Mouse (Mus musculus) neural tube, embryonic 14.5 days (tissue): Measurements from ENCODE around the gene Tmem190. TPM values are rescaled to one million over a fixed set of nuclear protein-coding genes. Genes with fewer than 3 reads are reported as not detected.
"Not testable (repeated sequence)": the region's sequence is repeated elsewhere in the genome, so short reads cannot be mapped to it uniquely, and the experiment has no call there.

ENCODE experiments used
- ATAC-seq: fragments of 200-750 bp; cut with Nextera tagmentation; 2 replicates; pipeline ENCODE4 v1.8.0; 2017; ENCODE audit warnings: low read depth, mild to moderate bottlenecking, moderate TSS enrichment, moderate library complexity
- H3K27ac ChIP-seq: fragments of 300-500 bp; sonication (generic); 2 replicates; pipeline ENCODE4 v1.5.1; 2014; ENCODE audit warnings: low read depth, mild to moderate bottlenecking, control low read depth, low read length, moderate library complexity, mixed read lengths
- H3K27me3 ChIP-seq: fragments of 300-500 bp; sonication (generic); 2 replicates; pipeline ENCODE4 v1.6.1; 2014; ENCODE audit warnings: low read length; ENCODE audit not compliant: control insufficient read depth, insufficient read depth
- H3K36me3 ChIP-seq: fragments of 300-500 bp; sonication (generic); 2 replicates; pipeline ENCODE4 v1.6.1; 2014; ENCODE audit warnings: low read length, mixed read lengths; ENCODE audit not compliant: control insufficient read depth, insufficient read depth
- H3K4me1 ChIP-seq: fragments of 300-500 bp; sonication (generic); 2 replicates; pipeline ENCODE4 v1.6.1; 2014; ENCODE audit warnings: low read length; ENCODE audit not compliant: control insufficient read depth, insufficient read depth
- H3K4me2 ChIP-seq: fragments of 300-500 bp; sonication (generic); 2 replicates; pipeline ENCODE4 v1.6.1; 2014; ENCODE audit warnings: mild to moderate bottlenecking, low read depth, low read length, control low read depth
- H3K4me3 ChIP-seq: fragments of 300-500 bp; sonication (generic); 2 replicates; pipeline ENCODE4 v1.5.1; 2014; ENCODE audit warnings: low read depth, low read length, control low read depth, mixed read lengths
- H3K9ac ChIP-seq: fragments of 300-500 bp; sonication (generic); replicated peaks from 2 replicates; pipeline ENCODE4 v1.6.1; 2014; ENCODE audit warnings: low read depth, mild to moderate bottlenecking, control low read depth, low read length, mixed read lengths
- H3K9me3 ChIP-seq: fragments of 300-500 bp; sonication (generic); 2 replicates; pipeline ENCODE4 v1.6.1; 2016; ENCODE audit warnings: low read length; ENCODE audit not compliant: control insufficient read depth
- WGBS: fragments of 180-500 bp; shearing (Covaris S2); extraction: QIAGEN DNeasy Blood & Tissue Kit; methylation state at CpG from one replicate; pipeline ENCODE4 v1.1.7; 2014; 5-methylcytosine and 5-hydroxymethylcytosine counted together
- polyA plus RNA-seq: library from polyadenylated mRNA; unstranded; fragments of >200 nt; fragmentation: Nextera tagmentation; extraction: Ambion mirVana; gene quantifications from 2 replicates; pipeline ENCODE4 v1.2.1, GENCODE M21; 2014

Gene Tmem190
- polyA plus RNA-seq, 1 experiment from 2014 or later: 0.46 TPM

- Histone ChIP-seq H3K27me3 (peaks cover 8% of the 10 kb centered on the region), H3K9ac (no peak overlapping the region), H3K4me1 (no peaks in the 10 kb centered on the region), H3K9me3 (no peaks in the 10 kb centered on the region), H3K36me3 (no peaks in the 10 kb centered on the region), H3K27ac (no peak overlapping the region), H3K4me3 (no peak overlapping the region), H3K4me2 (no peak overlapping the region)
- ATAC-seq: no peak
- 81% methylated on average over 14 of the region's 14 CpGs for WGBS
These were observed 1.0 kb downstream of the Tmem190 start for GRCm38 (mm10) chr7:4783667-4784268.

GRCm38 (mm10) chr7:4788499-4789435 lies 6.0 kb downstream of the Tmem190 start:
- peak overlapping the region; percentile 84 for H3K4me2 ChIP-seq
- H3K9me3 ChIP-seq: no peaks in the 10 kb centered on the region
- H3K9ac ChIP-seq: peak overlapping the region; percentile 80
- peak; percentile 36 for ATAC-seq
- peak overlapping the region; percentile 54 for H3K4me3 ChIP-seq
- H3K4me1 ChIP-seq: peaks cover 7% of the 10 kb centered on the region
- H3K36me3 ChIP-seq: no peaks in the 10 kb centered on the region
- WGBS: 1% methylated on average over 64 of the region's 64 CpGs
- peak overlapping the region; percentile 55 for H3K27ac ChIP-seq
- H3K27me3 ChIP-seq: no peaks in the 10 kb centered on the region

DNA sequence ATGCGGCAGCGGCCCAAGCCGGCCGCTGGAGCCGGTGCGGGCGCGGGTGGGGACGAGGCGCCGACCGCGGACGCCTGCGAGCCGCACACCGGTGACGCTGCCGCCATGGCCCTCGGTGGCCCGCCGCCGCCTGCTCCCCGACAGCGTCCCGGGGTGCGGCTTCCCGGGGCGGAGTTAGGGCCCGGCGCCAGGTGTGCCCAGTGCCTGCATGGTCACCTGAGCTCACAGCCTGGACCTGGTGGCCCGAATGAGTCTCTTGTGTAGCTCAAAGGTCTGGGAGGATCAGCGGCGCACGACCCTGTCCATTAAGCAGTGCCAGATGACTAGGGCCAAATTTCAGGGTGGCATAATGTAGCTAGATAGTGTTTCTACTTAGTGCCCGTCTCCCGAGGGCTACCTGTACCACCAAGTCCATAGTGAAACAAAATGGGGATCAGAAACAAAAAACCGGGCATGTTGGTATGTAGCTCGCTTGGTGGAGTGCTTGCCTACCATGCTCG lies 6.7 kb downstream of the Tmem190 start, which contains the start of gene Tmem238:
TSS of gene Tmem238 (minus strand) at position 221 of the 500 bp plus-strand sequence.
- H3K4me1 ChIP-seq: peaks cover 12% of the 10 kb centered on the region
- H3K4me2 ChIP-seq: peak within 1 kb of the TSS; percentile 84
- H3K27ac ChIP-seq: peak within 1 kb of the TSS; percentile 55
- 10% methylated on average over 40 of the region's 40 CpGs for WGBS
- peak within 1 kb of the TSS; percentile 54 for H3K4me3 ChIP-seq
- H3K9ac ChIP-seq: peak within 1 kb of the TSS; percentile 80
- H3K9me3 ChIP-seq: no peaks in the 10 kb centered on the region
- 0 out of 2 replicates have a peak, but pooled peaks have one; percentile 10 for ATAC-seq
- H3K27me3 ChIP-seq: no peaks in the 10 kb centered on the region
- peaks cover 3% of the 10 kb centered on the region; the same call in 1 of the 2 replicates for H3K36me3 ChIP-seq

GRCm38 (mm10) chr7:4792278-4793212 lies 9.8 kb downstream of the Tmem190 start, which contains the start of gene Rpl28:
TSS of gene Rpl28 (plus strand) at chr7:4792874.
- Histone ChIP-seq H3K27ac (peak within 1 kb of the TSS; percentile 87), H3K27me3 (no peaks in the 10 kb centered on the region), H3K9me3 (no peaks in the 10 kb centered on the region), H3K9ac (peak within 1 kb of the TSS; percentile 89), H3K4me1 (peaks cover 12% of the 10 kb centered on the region), H3K4me3 (peak within 1 kb of the TSS; percentile 76), H3K36me3 (peaks cover 25% of the 10 kb centered on the region), H3K4me2 (peak within 1 kb of the TSS; percentile 84)
- peak; percentile 88 for ATAC-seq
- 1% methylated on average over 54 of the region's 54 CpGs for WGBS

DNA sequence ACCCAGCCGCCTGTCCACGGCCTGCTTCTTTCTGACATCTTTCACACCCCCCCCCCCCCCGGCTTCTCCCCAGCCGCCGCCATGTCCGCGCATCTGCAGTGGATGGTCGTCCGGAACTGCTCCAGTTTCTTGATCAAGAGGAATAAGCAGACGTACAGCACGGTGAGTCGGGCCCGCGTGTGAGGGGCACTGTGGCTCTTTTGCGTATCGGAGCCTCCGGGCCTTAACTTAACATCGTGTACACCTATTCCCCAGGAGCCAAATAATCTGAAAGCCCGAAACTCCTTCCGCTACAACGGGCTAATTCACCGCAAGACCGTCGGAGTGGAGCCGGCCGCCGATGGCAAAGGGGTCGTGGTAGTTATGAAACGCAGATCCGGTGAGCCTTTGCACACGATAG lies 10.5 kb downstream of the Tmem190 start:
- H3K9ac ChIP-seq: peak overlapping the region; percentile 89
- peak overlapping the region; percentile 84 for H3K4me2 ChIP-seq
- not testable (repeated sequence) for H3K27me3 ChIP-seq, H3K9me3 ChIP-seq, ATAC-seq
- peak overlapping the region; percentile 87 for H3K27ac ChIP-seq
- H3K4me1 ChIP-seq: peaks cover 12% of the 10 kb centered on the region
- peaks cover 25% of the 10 kb centered on the region for H3K36me3 ChIP-seq
- 1% methylated on average over 30 of the region's 31 CpGs for WGBS
- peak overlapping the region; percentile 76 for H3K4me3 ChIP-seq

GRCm38 (mm10) chr7:4793674-4794073 lies 10.9 kb downstream of the Tmem190 start:
- Histone ChIP-seq H3K4me1 (peaks cover 12% of the 10 kb centered on the region), H3K4me2 (peak overlapping the region; percentile 84), H3K27me3 (no peaks in the 10 kb centered on the region), H3K4me3 (peak overlapping the region; percentile 76), H3K36me3 (peaks cover 25% of the 10 kb centered on the region), H3K9ac (peak overlapping the region; percentile 89), H3K9me3 (no peaks in the 10 kb centered on the region), H3K27ac (no peak overlapping the region)
- no peak for ATAC-seq
- WGBS: 48% methylated on average over 4 of the region's 4 CpGs

DNA sequence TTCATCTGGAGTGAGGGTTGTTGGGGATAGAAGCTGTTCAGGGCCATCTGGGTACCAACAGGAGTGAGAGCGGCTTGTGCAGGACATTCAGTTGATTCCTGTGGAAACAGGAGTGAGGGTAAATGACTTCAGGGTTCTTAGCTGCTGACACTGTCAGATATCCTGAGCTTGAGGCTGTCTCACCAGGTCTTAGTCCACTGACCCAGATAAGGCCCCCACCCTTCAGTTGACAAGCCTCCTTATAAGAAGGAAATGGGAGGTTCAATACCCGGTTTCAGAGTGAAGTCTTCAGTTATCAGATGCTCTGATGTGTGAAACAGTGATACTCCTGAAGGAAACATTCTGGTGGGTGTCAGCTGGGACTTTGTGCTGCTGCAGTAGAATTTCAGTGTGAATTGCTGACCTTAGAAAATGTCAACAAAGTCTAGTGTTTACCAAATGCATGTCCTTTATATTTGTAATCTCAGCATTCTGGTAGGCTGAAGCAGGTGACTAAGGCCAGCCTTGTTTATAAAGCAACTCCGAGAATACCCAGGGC lies 12.0 kb downstream of the Tmem190 start:
- no peak for ATAC-seq
- Histone ChIP-seq H3K9me3 (no peaks in the 10 kb centered on the region), H3K4me1 (peaks cover 7% of the 10 kb centered on the region), H3K27me3 (no peaks in the 10 kb centered on the region), H3K36me3 (peaks cover 25% of the 10 kb centered on the region), H3K4me3 (no peak overlapping the region), H3K4me2 (no peak overlapping the region), H3K9ac (no peak overlapping the region), H3K27ac (no peak overlapping the region)
- 86% methylated on average over 3 of the region's 3 CpGs for WGBS

- Histone ChIP-seq H3K4me2 (no peak overlapping the region), H3K27me3 (no peaks in the 10 kb centered on the region), H3K4me1 (peaks cover 7% of the 10 kb centered on the region), H3K36me3 (peaks cover 25% of the 10 kb centered on the region), H3K27ac (no peak overlapping the region), H3K4me3 (no peak overlapping the region), H3K9ac (no peak overlapping the region), H3K9me3 (no peaks in the 10 kb centered on the region)
- WGBS: 78% methylated on average over 7 of the region's 7 CpGs
- ATAC-seq: peak; percentile 8; the same call in 1 of the 2 replicates
These were observed 13.2 kb downstream of the Tmem190 start for GRCm38 (mm10) chr7:4795767-4796433.
